Mouse (Mus musculus) gastrocnemius, postnatal 14 days (tissue): ENCODE data around the gene Zfp39. TPM values are rescaled to one million over a fixed set of nuclear protein-coding genes. Genes with fewer than 3 reads are reported as not detected.
"Not testable (repeated sequence)": the region's sequence is repeated elsewhere in the genome, so short reads cannot be mapped to it uniquely, and the experiment has no call there.

Experiments
- DNase-seq: peaks from one replicate; pipeline ENCODE4 v3.0.0; 2021; ENCODE audit warnings: mixed read lengths
- intact Hi-C: fragments of 180-260 bp; cut with DNase I; formaldehyde crosslinking; loops from one replicate; pipeline ENCODE4 v1.15.1; 2025; ENCODE audit warnings: low total_unique reads
- total RNA-seq, 2 experiments: library from RNA; stranded (reverse); gene quantifications; 2 replicates each; pipeline ENCODE4 v1.2.3; 2021

Zfp39 gene
- total RNA-seq, 2 experiments from 2014 or later, result 4.1 to 5.3 TPM

DNA sequence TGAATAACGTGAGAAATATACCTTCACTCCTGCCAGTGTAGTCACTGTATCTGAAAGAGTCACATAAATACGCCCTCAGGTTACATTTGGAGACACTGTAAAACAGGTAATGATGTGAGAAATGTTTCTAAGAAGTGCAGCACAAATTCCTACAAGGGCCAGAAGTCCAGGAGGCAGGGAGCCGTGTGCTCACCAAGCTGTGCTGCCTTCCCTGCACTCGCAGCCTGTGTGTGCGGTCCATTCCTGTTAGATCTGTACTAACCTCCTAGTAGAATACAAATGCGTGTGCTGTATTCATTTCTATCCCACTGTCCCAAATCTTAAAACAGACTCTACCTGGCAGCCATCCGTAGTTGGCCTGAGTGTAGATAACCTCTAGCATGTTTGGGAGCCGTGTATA is 43.3 kb downstream of the Zfp39 start:
- intact Hi-C loops, result no loop called here
- DNase-seq, result no peak

DNA sequence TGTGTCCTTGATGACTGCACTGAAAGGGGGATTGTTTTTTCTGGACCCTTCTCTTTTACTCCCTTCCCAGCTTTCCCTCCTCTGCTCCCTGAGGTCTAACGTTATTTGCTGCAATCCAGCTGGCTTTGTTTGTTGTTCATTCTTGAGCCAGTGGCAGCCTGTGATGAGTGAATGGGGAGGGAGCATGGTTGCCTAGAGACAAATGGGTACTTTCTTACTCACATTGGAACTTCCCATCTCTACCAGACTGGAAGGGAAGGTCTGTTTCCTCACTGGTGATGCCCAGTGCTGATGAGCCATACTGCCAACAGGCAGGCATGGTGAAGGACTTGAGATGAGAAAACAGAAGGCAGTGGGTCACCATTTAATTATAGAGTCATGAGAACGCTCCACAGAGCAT is 54.3 kb downstream of the Zfp39 start:
- no peak for DNase-seq
- intact Hi-C loops, result no loop called here

DNA sequence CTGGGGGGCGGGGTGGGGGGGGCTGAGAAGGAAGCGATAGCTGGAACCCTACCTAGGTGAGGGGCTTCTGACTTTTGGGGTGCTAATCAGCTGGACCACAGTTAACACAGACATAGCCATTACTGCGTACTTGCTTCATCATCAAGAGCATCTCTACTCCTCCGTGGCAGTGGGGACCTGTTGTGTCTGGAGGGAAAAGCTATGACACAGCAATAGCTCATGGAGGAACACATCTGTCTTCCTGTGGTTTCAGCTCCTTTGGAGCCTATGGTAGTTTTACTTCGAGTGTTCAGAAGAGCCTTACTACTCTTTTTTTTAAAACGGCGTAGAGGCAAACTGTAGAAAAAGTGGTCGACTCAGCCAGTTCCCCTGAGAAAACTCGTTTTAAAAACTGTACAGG is 56.4 kb downstream of the Zfp39 start:
- intact Hi-C loops, result no loop called here
- no peak for DNase-seq

DNA sequence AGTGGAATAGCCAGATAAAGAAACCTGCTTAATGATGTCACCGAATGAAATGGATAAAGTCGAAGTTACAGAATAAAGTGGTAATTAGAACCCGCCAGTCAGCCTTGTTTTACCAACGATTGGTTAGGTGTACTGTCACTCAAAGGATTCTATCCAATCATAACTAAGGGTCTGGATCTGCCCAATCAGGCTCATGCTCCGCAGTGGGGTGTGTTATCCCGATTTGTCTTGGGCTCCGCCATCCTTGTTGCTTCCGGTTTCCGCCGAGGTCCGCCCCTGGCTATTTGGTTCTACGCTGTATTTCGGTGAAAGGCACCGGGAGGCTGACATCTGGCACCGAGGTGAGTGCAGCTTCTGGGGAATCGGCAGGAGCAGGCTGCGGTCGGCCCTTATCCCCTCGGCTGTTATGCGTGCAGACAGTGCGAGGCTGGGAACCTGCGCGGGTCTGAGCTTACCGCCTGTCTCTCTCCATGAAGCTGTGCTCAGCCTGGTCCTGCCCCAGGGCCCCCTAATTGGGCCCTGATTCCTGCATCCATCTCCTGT is 57.0 kb downstream of the Zfp39 start, which contains the start of gene Gm12258:
TSS of gene Gm12258 (plus strand) at position 240 of the 543 bp plus-strand sequence.
- peak; percentile 80 for DNase-seq
- intact Hi-C loops, result no loop called here

DNA sequence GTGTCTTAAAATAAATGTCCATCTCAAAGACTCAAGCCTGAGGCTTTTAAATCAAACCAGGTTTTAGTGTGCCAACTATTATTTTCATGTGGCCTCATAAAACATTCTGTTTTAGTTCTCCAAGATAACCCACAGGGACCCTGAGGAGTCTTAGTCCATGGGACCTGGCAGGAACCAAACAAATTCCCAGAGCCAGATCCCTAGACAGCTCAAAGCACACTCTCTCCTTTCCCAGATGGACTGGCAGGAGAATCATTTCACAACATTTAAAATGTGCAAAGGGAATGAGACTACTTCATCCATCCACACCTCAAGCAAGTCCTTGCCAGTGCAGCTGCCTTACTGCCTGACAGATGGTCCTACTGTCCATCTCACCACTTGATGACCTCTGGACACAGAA is 65.1 kb downstream of the Zfp39 start, which contains the start of gene Olfr311:
TSS of gene Olfr311 (plus strand) at position 301 of the 400 bp plus-strand sequence.
- DNase-seq, intact Hi-C loops: not testable (repeated sequence)

Other genes starting within 250 kb of the Zfp39 start
- not detected for gene Olfr322, start 245.4 kb downstream of the Zfp39 start, total RNA-seq
- not detected for gene Olfr320, start 223.1 kb downstream of the Zfp39 start, total RNA-seq
- not detected for gene Olfr319, start 205.1 kb downstream of the Zfp39 start, total RNA-seq
- gene Olfr318, start 180.2 kb downstream of the Zfp39 start, total RNA-seq, result not detected
- not detected for gene Olfr317, start 165.0 kb downstream of the Zfp39 start, total RNA-seq
- gene Olfr316, start 151.5 kb downstream of the Zfp39 start, total RNA-seq, result not detected
- gene Olfr315, start 131.0 kb downstream of the Zfp39 start, total RNA-seq, result not detected
- gene Olfr314, start 121.3 kb downstream of the Zfp39 start, total RNA-seq, result not detected
- not detected for gene Fam183b, start 102.3 kb downstream of the Zfp39 start, total RNA-seq
- gene Olfr313, start 89.2 kb downstream of the Zfp39 start, total RNA-seq, result not detected
- not detected for gene Olfr312, start 75.0 kb downstream of the Zfp39 start, total RNA-seq
- gene Olfr311, start 65.0 kb downstream of the Zfp39 start, total RNA-seq, result not detected
- gene Gm12258, start 57.1 kb downstream of the Zfp39 start, total RNA-seq, result 1 to 10 TPM; 1.3 to 1.7 TPM
- 1 to 10 TPM; 1.4 to 1.6 TPM for gene 2810021J22Rik, start 37.0 kb downstream of the Zfp39 start, total RNA-seq
- not detected for gene Btnl10, start 13.7 kb upstream of the Zfp39 start, total RNA-seq
- gene Rnf187, start 34.7 kb upstream of the Zfp39 start, total RNA-seq, result 100 to 1,000 TPM; 126 to 139 TPM
- 1 to 10 TPM; 2.1 to 3.7 TPM for gene Hist3h2ba, start 44.7 kb upstream of the Zfp39 start, total RNA-seq
- 10 to 100 TPM; 15.1 to 16.8 TPM for gene Hist3h2a, start 50.5 kb upstream of the Zfp39 start, total RNA-seq
- under 1 TPM in 1 of 2 experiments, not detected in 1; 0.29 TPM for gene Trim17, start 50.5 kb upstream of the Zfp39 start, total RNA-seq
- gene Trim11, start 73.9 kb upstream of the Zfp39 start, total RNA-seq, result 1 to 10 TPM; 9.3 to 9.6 TPM
- gene Obscn, start 232.2 kb upstream of the Zfp39 start, total RNA-seq, result 100 to 1,000 TPM; 708 to 848 TPM